22 mouse cellular contexts compared by ENCODE assay signal in genomic region chr10:43791525-43792021, GRCm38 (mm10).
A peak's percentile ranks its signal among the peaks of the same experiment; 100 is the strongest.
DNase-seq lines count a peak whose midpoint lies in the region; ATAC-seq and TF ChIP-seq lines count a peak whose summit lies in the region.
"Had no signal": no experiment of that assay in that cellular context is flagged by ENCODE, and none has a peak within 500 bp of the region (broad histone marks: within the 10 kb centered on the region; RNA-seq: fewer than 3 reads in every experiment).

No protein-coding gene starts in this region.

- H3K36me3 ChIP-seq in MEL (ENCODE audit: control insufficient read depth in 1 of 2, insufficient read depth in 2 of 2, low read length in 2 of 2): peaks cover 0 to 34% of the 10 kb centered on the region in 2 experiments; a peak in 2 of 4 replicates
- H3K36me3 ChIP-seq in liver, postnatal 0 days (replicated peaks; ENCODE audit: insufficient read depth, low read length): no peaks in the 10 kb centered on the region
- H3K36me3 ChIP-seq: embryonic facial prominence, embryonic 15.5 days; hindbrain, embryonic 15.5 days; midbrain, embryonic 15.5 days had no signal

- TF ChIP-seq EP300 in MEL (IDR thresholded peaks at IDR 0.05; ENCODE audit: low read depth in 1 of 2, low read length in 2 of 2): peak; percentile 99
- peak; percentile 99 for TF ChIP-seq EP300 in liver, postnatal 0 days (IDR thresholded peaks at IDR 0.05; ENCODE audit: low read depth)

- H3K27me3 ChIP-seq in MEL (ENCODE audit: control insufficient read depth in 1 of 2, insufficient read depth in 2 of 2, low read length in 2 of 2): no peaks in the 10 kb centered on the region
- H3K27me3 ChIP-seq in liver, postnatal 0 days (ENCODE audit: insufficient read depth, low read length): no peaks in the 10 kb centered on the region
- H3K27me3 ChIP-seq: embryonic facial prominence, embryonic 15.5 days; hindbrain, embryonic 15.5 days; midbrain, embryonic 15.5 days had no signal

- DNase-seq in 416B (ENCODE audit: low read depth): peak; percentile 73
- peak; percentile 89 for DNase-seq in MEL (ENCODE audit: low read depth, low spot score)
- peak; percentile 40 for DNase-seq in liver, postnatal 0 days
- no peak for DNase-seq in adrenal gland, postnatal 4 days (ENCODE audit: low spot score in 2 of 2)
- DNase-seq in B cell, adult 2 months: no peak
- DNase-seq in thymus, postnatal 4 days: no peak
- DNase-seq: adrenal gland, postnatal 36 days; cerebellum, adult 2 months; gastrocnemius, postnatal 10 days; kidney, adult 2 months; kidney, postnatal 25 days; left cerebral cortex, postnatal 4 days; lung, adult 2 months; lung, postnatal 4 days; right cerebral cortex, postnatal 25 days had no signal

- H3K4me3 ChIP-seq in MEL (ENCODE audit: control insufficient read depth in 1 of 2, insufficient read depth in 1 of 2, low read depth in 2 of 2, low read length in 2 of 2): peak overlapping the region in 1 of 2 experiments; percentile 17; a peak in 1 of 4 replicates
- no peak overlapping the region for H3K4me3 ChIP-seq in liver, postnatal 0 days (ENCODE audit: low read depth, low read length)
- H3K4me3 ChIP-seq: embryonic facial prominence, embryonic 15.5 days; hindbrain, embryonic 15.5 days; midbrain, embryonic 15.5 days had no signal

- no peaks in the 10 kb centered on the region for H3K9me3 ChIP-seq in MEL (replicated peaks; ENCODE audit: insufficient read depth, low read length)
- no peaks in the 10 kb centered on the region for H3K9me3 ChIP-seq in liver, postnatal 0 days (ENCODE audit: low read length)
- H3K9me3 ChIP-seq: embryonic facial prominence, embryonic 15.5 days; hindbrain, embryonic 15.5 days; midbrain, embryonic 15.5 days had no signal

- H3K4me2 ChIP-seq in liver, postnatal 0 days (ENCODE audit: low read depth, low read length): peak overlapping the region; percentile 20; the same call in 1 of the 2 replicates
- H3K4me2 ChIP-seq: embryonic facial prominence, embryonic 15.5 days; heart, embryonic 11.5 days; hindbrain, embryonic 15.5 days; midbrain, embryonic 15.5 days had no signal

- TF ChIP-seq POLR2A in MEL (IDR thresholded peaks at IDR 0.05; ENCODE audit: control insufficient read depth in 1 of 2, insufficient read depth in 1 of 2, low read depth in 1 of 2, low read length in 2 of 2, poor library complexity in 1 of 2): no peak

- peaks cover 16 to 31% of the 10 kb centered on the region in 2 experiments for H3K4me1 ChIP-seq in MEL (ENCODE audit: control insufficient read depth in 1 of 2, insufficient read depth in 2 of 2, low read length in 2 of 2)
- peaks cover 31% of the 10 kb centered on the region for H3K4me1 ChIP-seq in liver, postnatal 0 days (ENCODE audit: insufficient read depth)
- H3K4me1 ChIP-seq: embryonic facial prominence, embryonic 15.5 days; hindbrain, embryonic 15.5 days; midbrain, embryonic 15.5 days had no signal

- no peak for TF ChIP-seq CTCF in MEL (IDR thresholded peaks at IDR 0.05 in 2 of 3, conservative IDR thresholded peaks at IDR 0.05 in 1 of 3; ENCODE audit: control insufficient read depth in 1 of 3, insufficient read depth in 1 of 3, low read depth in 2 of 3, low read length in 3 of 3, poor library complexity in 1 of 3, severe bottlenecking in 1 of 3)
- TF ChIP-seq CTCF in liver, postnatal 0 days (IDR thresholded peaks at IDR 0.05; ENCODE audit: low read depth): peak; percentile 36; the same call in 1 of the 2 replicates

- WGBS in liver, postnatal 0 days (ENCODE audit: insufficient replicate concordance): 80% methylated on average over 4 of the region's 4 CpGs

- H3K9ac ChIP-seq in MEL (ENCODE audit: control insufficient read depth, low read depth, low read length, poor library complexity, severe bottlenecking): no peak overlapping the region
- peak overlapping the region; percentile 39 for H3K9ac ChIP-seq in liver, postnatal 0 days (replicated peaks)
- H3K9ac ChIP-seq: embryonic facial prominence, embryonic 15.5 days; hindbrain, embryonic 15.5 days; midbrain, embryonic 15.5 days had no signal

- peak overlapping the region; percentile 93 for H3K27ac ChIP-seq in MEL (ENCODE audit: control insufficient read depth, low read depth, low read length)
- H3K27ac ChIP-seq in liver, postnatal 0 days (ENCODE audit: low read depth): peak overlapping the region; percentile 82
- H3K27ac ChIP-seq: embryonic facial prominence, embryonic 15.5 days; hindbrain, embryonic 15.5 days; midbrain, embryonic 15.5 days had no signal

- TF ChIP-seq RAD21 in MEL (IDR thresholded peaks at IDR 0.05; ENCODE audit: low read depth, low read length): no peak

- ATAC-seq in erythroid progenitor cell, adult 5-6 weeks (replicated peaks; ENCODE audit: low FRiP score, poor library complexity, severe bottlenecking): peak; percentile 87
- peak; percentile 98 for ATAC-seq in liver, postnatal 0 days
- ATAC-seq: activated CD4-positive, CD25-positive, alpha-beta regulatory T cell, adult 4 months; forebrain, embryonic 16.5 days; midbrain, embryonic 15.5 days had no signal

- H3K79me2 ChIP-seq in MEL (ENCODE audit: control insufficient read depth, insufficient read depth, low read length, poor library complexity): no peaks in the 10 kb centered on the region

TF ChIP-seq in MEL, 35 proteins besides CTCF, POLR2A, EP300 and RAD21:
- TF ChIP-seq NRF1 (IDR thresholded peaks at IDR 0.05; ENCODE audit: insufficient read depth, low read depth, low read length, poor library complexity, severe bottlenecking): no peak
- peak; percentile 59 for TF ChIP-seq ELF1 (IDR thresholded peaks at IDR 0.05; ENCODE audit: low read depth, low read length)
- no peak for TF ChIP-seq GABPA (IDR thresholded peaks at IDR 0.05; ENCODE audit: low read depth, low read length)
- TF ChIP-seq SMC3 (IDR thresholded peaks at IDR 0.05; ENCODE audit: low read depth, low read length): peak; percentile 18; the same call in 1 of the 2 replicates
- TF ChIP-seq CHD1 (IDR thresholded peaks at IDR 0.05; ENCODE audit: low read depth, low read length): no peak
- TF ChIP-seq USF2 (IDR thresholded peaks at IDR 0.05; ENCODE audit: borderline replicate concordance in 1 of 2, insufficient read depth in 1 of 2, low read depth in 1 of 2, low read length in 2 of 2): no peak
- no peak for TF ChIP-seq ZMIZ1 (IDR thresholded peaks at IDR 0.05; ENCODE audit: low read depth, low read length)
- TF ChIP-seq MXI1 (IDR thresholded peaks at IDR 0.05; ENCODE audit: low read depth, low read length): no peak
- TF ChIP-seq TCF12 (IDR thresholded peaks at IDR 0.05; ENCODE audit: low read depth, low read length): peak; percentile 98
- peak; percentile 97 for TF ChIP-seq ETS1 (IDR thresholded peaks at IDR 0.05; ENCODE audit: low read depth, low read length)
- no peak for TF ChIP-seq KAT2A (conservative IDR thresholded peaks at IDR 0.05; ENCODE audit: low read depth, low read length)
- TF ChIP-seq E2F4 (IDR thresholded peaks at IDR 0.05; ENCODE audit: borderline replicate concordance, low read depth, low read length): no peak
- TF ChIP-seq HCFC1 (IDR thresholded peaks at IDR 0.05; ENCODE audit: low read depth, low read length): peak; percentile 32; the same call in 1 of the 2 replicates
- no peak for TF ChIP-seq POLR2AphosphoS5 (IDR thresholded peaks at IDR 0.05; ENCODE audit: borderline replicate concordance, low read depth, low read length)
- no peak for TF ChIP-seq MEF2A (IDR thresholded peaks at IDR 0.05; ENCODE audit: extremely low read depth, insufficient replicate concordance, low read depth, low read length, poor library complexity, severe bottlenecking)
- TF ChIP-seq NELFE (IDR thresholded peaks at IDR 0.05; ENCODE audit: low read depth, low read length): no peak
- TF ChIP-seq BHLHE40 (IDR thresholded peaks at IDR 0.05; ENCODE audit: borderline replicate concordance, low read depth, low read length): peak; percentile 64; the same call in 1 of the 2 replicates
- TF ChIP-seq JUND (IDR thresholded peaks at IDR 0.05; ENCODE audit: low read depth, low read length): no peak
- TF ChIP-seq ZKSCAN1 (IDR thresholded peaks at IDR 0.05; ENCODE audit: low read depth, low read length): peak; percentile 79; the same call in 1 of the 2 replicates
- peak; percentile 97 for TF ChIP-seq TAL1 (IDR thresholded peaks at IDR 0.05; ENCODE audit: low read length)
- TF ChIP-seq MYB (IDR thresholded peaks at IDR 0.05; ENCODE audit: low read depth, low read length): peak; percentile 69; the same call in 1 of the 2 replicates
- TF ChIP-seq MAX (IDR thresholded peaks at IDR 0.05; ENCODE audit: low read length): no peak
- no peak; the same call in 1 of the 2 replicates for TF ChIP-seq TBP (IDR thresholded peaks at IDR 0.05; ENCODE audit: low read depth, low read length)
- TF ChIP-seq RCOR1 (IDR thresholded peaks at IDR 0.05; ENCODE audit: low read depth, low read length): peak; percentile 95
- TF ChIP-seq ZC3H11A (IDR thresholded peaks at IDR 0.05; ENCODE audit: low read depth, low read length): no peak
- peak; percentile 78; the same call in 1 of the 2 replicates for TF ChIP-seq MAFK (IDR thresholded peaks at IDR 0.05; ENCODE audit: borderline replicate concordance, low read depth, low read length)
- TF ChIP-seq GATA1 (IDR thresholded peaks at IDR 0.05; ENCODE audit: low read depth, low read length): peak; percentile 99
- no peak for TF ChIP-seq ZNF384 (IDR thresholded peaks at IDR 0.05; ENCODE audit: low read depth, low read length)
- no peak for TF ChIP-seq POLR2AphosphoS2 (IDR thresholded peaks at IDR 0.05; ENCODE audit: low read length)
- TF ChIP-seq USF1 (IDR thresholded peaks at IDR 0.05; ENCODE audit: low read depth, low read length): no peak
- TF ChIP-seq UBTF (IDR thresholded peaks at IDR 0.05; ENCODE audit: borderline replicate concordance, insufficient read depth, low read depth, low read length): no peak
- TF ChIP-seq SIN3A (IDR thresholded peaks at IDR 0.05; ENCODE audit: low read length): peak; percentile 83
- TF ChIP-seq MYC (IDR thresholded peaks at IDR 0.05; ENCODE audit: low read depth, low read length): peak; percentile 63; the same call in 1 of the 2 replicates
- no peak for TF ChIP-seq CHD2 (IDR thresholded peaks at IDR 0.05; ENCODE audit: low read length)
- TF ChIP-seq MAZ (IDR thresholded peaks at IDR 0.05; ENCODE audit: low read depth, low read length): 0 out of 2 replicates have a peak, but pooled peaks have one; percentile 49

Comparison
In these comparisons a context has a peak if more than half of its experiments do, and no peak if none do; other contexts are left out.
1. DNase-seq: peak in 416B (single experiment), MEL (single experiment) and liver, postnatal 0 days (single experiment); none in adrenal gland, postnatal 4 days (0 of 2), B cell, adult 2 months (0 of 2) and thymus, postnatal 4 days (single experiment).